Mouse (Mus musculus) T-cell, adult 2 months (primary cell): ENCODE results near the gene BC029722.

Experiments
- DNase-seq: peaks from one replicate; pipeline ENCODE4 v3.0.0; 2022; ENCODE audit warnings: low spot score

The BC029722 gene

DNA sequence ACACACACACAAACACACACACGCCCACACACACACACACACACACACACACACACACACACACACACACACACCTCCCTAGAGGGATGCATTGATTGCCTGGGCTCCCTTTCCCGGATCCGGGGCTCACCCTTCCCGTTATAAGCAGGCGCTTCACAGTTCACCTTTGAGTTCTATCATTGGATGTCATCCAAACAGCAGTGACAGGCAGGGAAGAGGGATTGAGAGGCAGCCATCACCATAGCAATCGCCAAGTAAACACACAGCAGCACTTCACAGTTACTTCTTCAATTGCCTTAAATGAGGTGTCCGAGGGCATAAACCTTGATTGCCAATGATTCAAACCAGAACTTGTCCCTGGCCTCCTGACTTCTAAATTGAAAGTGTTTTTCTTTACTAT lies 40.2 kb downstream of the BC029722 start:
- DNase-seq: no peak

DNA sequence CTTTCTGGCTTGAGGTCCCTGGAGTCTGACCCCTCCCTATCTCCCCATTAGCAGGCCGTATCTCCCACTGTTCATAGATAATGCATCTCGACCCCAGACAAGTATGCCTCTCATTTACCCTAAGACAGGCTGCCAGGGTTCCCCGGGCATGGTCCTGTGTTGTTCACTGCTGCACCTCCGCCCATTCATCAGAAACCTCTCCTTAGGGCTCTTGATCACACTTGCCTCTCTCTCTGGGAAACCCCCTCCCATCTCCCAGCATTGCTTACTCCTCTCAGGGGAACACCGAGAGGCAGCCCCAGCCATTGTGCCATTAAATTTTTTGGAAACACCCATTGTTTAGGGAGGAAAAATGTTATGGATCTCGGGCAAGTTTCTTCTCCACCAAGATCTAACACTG lies 41.2 kb downstream of the BC029722 start:
- DNase-seq: no peak

DNA sequence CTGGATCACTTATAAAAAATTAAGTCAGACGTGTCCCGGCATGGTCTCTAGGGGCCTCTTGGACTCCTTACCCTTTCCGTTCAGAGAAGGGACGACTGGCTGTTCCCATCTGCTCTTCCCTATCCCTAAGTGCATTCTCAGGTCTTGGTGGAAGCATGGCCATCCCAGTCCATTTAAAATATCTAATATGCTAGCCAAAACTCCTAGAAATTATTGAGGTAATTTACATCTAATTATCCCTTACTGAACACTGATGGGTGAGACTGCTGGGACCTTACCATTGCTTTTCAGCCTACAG lies 41.6 kb downstream of the BC029722 start:
- DNase-seq: no peak

DNA sequence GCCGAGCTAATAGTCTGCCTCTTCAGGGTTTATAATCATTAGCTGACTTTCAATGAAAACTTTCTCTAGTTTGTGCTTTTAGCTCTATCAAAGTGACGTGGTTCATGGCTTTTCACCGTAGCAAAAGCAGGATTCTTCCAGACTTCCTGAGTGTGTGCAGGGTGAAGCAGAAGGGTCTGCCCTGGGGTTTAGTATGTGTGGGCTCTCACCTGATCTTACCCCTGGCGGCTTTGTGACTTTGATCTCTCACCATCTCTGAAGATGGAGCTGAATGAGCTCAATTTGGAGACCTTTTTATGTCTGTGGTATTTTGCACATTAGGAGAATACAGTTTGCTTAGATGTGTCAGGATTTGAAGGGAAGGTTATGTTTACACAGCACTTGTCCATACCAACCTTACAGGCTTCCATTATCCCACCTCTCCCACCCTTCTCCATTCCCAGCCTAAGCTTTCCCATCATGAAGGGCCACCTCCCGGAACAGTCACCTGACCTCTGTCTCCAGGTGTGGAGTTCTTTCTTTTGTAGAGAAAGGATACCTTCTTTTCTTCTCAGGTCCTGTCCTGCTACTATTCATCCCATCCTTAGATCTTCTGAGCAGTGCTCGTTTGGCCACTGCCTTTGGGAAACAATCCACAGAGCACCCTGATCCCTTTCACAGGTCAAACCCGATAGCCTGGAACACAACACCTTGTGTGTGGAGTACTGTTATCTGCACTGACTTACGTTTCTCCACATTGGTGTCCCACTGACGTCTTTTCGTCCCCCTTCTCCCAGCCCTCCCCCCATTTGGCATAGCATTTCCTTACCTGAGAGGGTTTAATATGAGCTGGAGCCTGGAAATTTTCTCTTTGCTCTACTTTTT lies 42.2 kb downstream of the BC029722 start:
- DNase-seq: no peak

DNA sequence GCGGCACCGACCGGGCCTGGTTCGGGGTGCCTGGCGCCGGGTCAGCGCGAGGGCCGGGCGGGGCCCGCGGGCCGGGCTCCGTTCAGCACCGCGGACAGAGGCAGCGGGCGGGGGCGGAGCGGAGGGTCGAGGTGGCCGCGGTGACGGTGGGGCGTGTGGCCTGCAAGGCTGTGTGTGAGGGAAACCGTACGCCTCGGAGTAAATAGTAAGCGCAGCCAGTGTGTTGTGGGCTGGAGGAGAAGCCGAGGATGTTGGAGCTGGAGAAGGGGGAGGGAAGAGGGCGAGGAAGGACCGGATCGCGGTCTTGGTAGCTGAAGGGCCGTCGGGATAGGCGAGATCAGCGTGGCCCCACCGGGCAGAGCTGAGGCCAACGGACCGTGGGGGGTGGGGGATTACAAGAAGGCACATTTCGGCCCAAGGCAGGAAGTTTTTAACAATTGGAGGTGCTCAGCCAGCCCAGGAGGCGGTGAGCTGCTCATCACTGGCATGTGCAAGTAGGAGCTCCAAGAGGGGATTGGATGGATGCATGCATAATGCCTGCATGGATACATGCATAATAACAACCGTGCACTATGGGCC lies 43.5 kb downstream of the BC029722 start:
- DNase-seq: peak; percentile 9

DNA sequence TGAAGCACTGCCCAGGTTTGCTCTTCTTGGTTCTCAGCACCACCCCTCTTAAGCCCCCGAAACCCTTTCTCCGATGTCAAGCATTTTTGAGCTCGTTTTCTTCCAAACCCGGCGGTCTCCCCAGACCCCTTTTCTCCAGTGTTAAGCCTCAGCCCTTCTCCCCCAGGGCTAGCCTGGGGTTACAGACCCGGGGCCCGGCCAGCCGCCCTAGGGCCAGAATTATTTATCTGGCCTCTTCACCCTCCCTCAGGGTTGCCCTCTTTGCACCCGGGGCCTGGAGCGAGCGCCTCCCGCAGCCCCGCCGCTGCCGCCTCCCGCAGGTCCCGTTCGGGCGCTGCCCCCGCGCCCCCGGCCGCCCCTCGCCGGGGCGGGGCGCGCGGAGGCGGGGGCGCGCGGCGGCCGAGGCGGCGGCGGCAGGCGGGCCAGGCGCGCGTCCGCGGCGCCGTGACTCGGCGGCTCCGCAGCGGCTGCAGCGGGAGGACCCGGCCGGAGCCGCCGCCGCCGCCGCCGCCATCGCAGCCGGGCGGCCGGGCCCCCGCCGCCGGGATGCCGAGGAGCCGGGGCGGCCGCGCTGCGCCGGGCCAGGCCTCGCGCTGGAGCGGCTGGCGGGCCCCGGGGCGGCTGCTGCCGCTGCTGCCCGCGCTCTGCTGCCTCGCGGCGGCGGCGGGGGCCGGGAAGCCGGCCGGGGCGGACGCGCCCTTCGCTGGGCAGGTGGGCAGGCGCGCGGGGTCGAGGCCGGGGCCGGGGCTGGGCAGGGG lies 44.1 kb downstream of the BC029722 start, which contains the start of gene Mmp24:
TSS of gene Mmp24 (plus strand) at position 416 of the 758 bp plus-strand sequence.
- DNase-seq: no peak

DNA sequence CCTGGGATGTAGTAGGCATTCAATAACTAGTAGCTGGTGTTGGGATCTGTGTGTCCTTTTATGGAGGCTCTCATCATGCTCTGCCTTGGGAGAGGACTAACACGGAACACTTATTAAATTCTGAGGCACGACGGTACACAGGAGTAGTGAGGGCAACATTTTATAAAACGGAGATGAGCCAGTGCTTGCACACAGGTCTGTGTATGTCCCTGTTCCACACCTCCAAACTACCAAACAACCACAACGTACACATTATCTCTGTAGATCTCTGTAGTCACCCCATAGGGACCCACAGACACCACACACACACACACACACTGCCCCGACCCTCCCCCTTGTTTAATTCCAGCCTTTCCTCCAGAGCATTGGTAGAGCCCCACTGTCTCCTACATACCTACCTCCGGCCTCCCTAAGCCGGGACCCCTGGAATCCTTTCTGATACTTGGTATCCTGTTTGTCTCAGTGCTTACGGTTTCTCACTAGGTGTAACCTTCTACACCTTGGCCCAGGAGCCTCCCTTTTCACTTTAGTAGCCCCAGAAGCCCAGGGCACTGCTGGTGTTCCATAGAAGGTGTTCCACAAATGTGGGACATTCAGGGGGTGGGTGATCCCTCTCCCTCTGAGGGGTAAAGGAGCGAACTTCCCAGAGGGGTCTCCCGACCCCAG lies 44.8 kb downstream of the BC029722 start:
- no peak for DNase-seq

DNA sequence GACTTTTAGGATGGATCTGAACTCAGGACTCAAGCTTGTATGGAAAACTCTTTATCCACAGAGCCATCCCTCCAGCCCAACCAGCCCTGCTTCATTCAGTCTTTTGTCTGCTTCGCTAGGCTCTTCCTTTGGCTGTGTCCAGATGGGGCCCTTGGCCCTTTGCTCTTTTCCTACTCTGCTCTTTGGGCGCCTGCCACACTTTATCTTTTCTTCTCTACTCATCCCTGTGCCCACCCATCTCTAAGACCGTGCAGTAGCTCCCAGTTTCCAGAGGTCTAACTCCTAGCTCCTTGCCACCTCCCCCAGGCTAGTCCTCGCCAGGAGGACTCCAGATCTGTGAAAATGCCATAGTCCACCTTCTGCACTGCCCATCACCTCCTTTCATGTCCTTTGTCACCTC lies 45.6 kb downstream of the BC029722 start:
- no peak for DNase-seq
